Mouse (Mus musculus) urinary bladder, adult 18-20 months (tissue): Measurements from ENCODE around the gene Trim30c.
"Not testable (repeated sequence)": the region's sequence is repeated elsewhere in the genome, so short reads cannot be mapped to it uniquely, and the experiment has no call there.

Experiments used
- DNase-seq, 2 experiments: peaks; one replicate each; pipeline ENCODE4 v3.0.0; 2022; ENCODE audit warnings: low spot score in 2 of 2, mixed read lengths in 2 of 2

The Trim30c gene

DNA sequence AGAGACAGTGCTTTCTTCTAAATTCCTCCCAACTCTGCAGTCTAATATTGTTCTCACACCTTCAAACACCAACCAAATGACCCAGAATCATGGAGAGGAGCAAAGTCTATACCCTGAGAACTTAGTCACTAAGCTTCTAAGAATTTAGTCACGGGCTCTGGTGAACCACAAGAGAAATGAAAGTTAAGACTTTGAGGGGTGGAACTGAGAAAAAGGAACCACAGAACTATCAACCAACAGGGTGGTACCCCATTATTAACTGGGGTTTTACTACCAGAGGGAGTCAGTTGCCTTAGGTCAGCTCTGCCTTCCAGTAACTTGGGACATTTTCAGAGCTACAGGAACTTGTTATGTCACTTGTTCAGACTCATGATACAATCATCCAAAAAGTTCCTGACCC is at the start of gene Trim30c:
Gene Trim30c, minus strand, starts transcription at position 140 of the 400 bp plus-strand sequence.
- no peak for DNase-seq

DNA sequence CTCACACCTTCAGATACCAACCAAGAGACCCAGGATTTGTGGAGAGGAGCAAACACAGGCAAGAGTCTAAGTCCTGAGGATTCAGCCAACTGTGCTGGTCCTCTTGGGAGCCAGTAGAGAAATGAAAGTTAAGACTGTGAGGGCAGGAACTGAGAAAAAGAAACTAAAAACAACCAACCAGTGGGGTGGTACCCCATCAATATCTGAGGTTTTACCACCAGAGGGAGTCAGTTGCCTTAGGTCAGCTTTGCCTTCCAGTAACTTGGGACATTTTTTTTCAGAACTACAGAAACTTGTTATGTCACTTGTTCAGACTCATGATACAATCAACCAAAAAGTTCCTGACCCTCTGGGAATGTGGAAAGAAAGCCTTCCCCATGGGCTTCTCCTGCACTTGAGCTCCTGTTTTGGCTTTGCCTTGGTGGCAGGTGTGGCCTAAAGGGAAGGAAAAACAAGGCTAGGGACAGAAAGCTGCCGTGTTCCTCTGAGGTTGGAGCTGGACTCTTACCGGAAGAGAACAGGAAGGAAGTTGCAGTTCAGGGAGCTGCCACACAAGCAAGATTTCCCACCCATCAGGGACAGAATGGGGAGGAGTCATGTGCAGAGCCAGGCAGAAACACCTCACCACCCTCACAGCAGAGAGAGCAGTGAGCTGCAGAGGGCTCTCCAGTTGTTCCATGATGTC is 45.5 kb upstream of the Trim30c start:
- DNase-seq = peak in 1 of 2 experiments; percentile 6

DNA sequence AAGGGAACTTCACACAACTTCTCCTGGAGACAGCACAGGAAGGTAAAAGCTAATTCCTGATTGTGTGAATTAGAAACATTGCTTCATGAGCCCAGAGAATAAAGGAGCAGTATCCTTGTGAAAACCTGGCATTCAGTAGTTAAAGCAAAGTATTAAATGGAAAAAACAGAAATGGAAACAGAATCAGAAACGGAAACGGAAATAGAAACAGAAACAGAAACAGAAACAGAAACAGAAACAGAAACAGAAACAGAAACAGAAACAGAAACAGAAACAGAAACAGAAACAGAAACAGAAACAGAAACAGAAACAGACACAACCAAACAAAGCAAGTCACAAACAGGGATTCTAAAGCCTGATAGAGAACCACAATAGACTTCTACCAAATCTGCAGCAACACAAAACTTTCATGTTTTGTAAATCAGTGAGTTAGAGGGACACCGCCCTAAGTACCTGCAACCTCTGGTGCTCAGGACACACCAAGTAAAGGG is 3.9 kb upstream of the Trim30c start:
- no peak for DNase-seq

DNA sequence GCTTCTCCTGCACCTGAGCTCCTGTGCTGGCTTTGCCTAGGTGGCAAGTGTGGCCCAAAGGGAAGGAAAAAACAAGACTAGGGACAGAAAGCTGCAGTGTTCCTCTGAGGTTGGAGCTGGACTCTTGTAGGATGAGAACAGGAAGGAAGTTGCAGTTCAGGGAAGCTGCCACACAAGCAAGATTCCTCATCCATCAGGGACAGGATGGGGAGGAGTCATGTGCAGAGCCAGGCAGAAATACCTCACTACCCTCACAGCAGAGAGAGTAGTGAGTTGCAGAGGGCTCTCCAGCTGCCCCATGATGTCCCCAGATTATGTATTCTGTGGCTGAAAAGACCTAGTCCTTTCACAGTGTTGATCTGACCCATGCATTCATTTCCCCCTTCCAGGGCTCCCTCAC is 503 bp upstream of the Trim30c start:
- no peak for DNase-seq

DNA sequence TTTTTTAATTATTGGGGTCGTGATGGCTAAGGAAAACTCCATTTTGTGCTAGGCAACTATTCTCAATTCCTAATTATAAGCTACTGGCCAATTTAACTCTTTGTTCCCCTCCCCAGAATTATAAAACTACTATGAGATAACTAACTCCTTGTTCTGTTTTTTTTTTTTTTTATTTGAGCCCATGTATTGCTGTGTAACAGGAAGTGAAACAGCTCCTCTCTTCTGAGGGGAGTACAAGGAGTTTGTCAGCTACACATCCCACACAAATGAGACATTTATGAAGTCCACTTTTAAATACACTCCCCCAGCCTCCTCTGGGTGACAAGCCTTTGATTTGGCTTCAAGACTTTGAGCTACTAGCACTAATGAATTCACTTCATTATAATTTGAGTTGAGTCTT is 2.1 kb downstream of the Trim30c start:
- DNase-seq = no peak

DNA sequence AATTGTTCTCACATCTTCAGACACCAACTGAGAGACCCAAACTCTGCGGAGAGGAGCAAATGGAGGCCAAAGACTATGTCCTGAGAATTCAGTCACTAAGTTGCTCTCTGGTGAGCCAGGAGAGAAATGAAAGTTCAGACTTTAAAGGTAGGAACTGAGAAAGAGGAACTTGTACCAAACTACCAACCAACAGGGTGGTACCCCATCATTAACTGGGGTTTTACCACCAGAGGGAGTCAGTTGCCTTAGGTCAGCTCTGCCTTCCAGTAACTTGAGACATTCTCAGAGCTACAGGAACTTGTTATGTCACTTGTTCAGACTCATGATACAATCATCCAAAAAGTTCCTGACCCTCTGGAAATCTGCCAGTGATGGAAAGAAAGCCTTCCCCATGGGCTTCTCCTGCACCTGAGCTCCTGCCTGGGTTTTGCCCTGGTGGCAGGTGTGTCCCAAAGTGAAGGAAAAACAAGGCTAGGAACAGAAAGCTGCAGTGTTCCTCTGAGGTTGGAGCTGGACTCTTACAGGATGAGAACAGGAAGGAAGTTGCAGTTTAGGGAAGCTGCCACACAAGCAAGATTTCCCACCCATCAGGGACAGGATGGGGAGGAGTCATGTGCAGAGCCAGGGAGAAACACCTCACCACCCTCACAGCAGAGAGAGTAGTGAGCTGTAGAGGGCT is 30.8 kb downstream of the Trim30c start, which contains the start of gene Trim30b:
Gene Trim30b, minus strand, starts transcription at position 149 of the 679 bp plus-strand sequence.
- peak in 1 of 2 experiments; percentile 3 for DNase-seq

DNA sequence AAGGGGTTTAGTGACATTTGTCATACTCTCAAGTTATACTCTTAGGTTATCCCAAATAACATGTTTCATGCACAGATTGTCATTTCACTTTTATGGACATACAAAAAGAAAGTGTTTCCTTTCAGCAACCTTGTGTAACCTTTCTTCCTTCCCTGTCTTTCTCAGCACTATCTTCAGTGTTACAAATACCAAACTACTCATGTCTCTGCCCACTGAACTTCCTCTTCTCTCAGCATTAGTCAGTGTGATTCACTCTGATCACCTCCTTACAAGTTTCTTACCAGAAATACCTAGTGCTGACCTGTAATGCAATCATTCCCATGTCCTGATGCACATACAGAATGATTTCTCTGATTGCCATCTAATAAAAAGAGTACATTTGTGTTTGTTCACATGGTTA is 34.3 kb downstream of the Trim30c start:
- DNase-seq = no peak

DNA sequence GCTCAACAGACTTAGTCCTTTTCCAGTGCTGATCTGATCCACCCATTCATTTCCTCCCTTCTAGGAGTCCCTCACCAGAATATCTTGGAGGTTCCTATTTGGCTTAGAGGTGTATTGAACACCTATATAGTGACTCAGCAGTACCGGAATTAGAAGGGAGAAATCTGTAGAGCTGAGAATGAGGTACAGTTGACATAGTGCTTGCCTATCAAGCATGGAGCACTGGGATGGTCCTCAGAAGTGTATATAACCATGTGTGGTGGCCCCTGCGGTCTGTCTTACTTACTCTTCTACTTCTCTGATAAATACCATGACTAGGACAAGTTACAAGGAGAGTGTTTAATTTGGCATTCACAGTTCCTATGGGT is 47.1 kb downstream of the Trim30c start:
- no peak for DNase-seq

DNA sequence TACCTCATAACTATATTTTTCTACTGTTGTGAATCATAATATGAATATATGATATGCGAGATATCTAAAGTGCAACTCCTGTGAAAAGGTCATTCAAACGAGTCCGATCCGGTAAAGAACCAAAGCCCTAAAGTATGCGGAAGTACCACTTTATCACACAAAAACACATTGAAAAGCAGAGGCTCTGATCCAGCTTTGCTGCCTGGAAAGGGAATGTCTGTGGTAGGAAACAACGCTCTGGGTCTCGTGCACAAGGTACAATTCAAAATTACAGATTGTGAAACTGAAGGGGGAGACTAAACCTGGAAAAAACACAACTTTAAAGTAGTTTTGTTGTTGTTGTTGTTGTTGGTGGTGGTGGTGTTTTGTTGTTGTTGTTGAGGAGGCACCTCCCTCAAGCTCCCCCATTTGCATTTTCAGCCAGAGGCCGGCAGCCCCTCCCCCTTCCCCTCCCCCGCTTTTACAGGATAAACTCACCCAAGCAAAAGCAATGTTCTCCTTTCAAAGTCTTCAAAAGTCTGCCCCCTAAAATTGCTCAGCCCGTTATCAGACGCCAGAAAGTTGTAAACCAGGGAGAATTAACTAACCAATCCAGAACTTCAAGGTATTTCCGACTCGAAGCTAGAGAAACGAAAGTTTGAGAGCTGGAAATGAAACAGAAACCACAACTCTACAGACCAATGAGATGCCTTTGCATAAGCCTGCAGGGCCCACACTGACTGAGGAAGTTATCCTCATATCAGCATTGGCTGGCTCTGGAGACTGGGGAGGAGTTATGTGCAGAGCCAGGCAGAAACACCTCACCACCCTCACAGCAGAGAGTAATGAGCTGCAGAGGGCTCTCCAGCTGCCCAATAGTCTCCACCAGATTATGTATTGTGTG is 47.7 kb downstream of the Trim30c start, which contains the start of gene Trim12c:
Gene Trim12c, minus strand, starts transcription at position 646 of the 883 bp plus-strand sequence.
- peak; percentile 17 to 68 for DNase-seq

DNA sequence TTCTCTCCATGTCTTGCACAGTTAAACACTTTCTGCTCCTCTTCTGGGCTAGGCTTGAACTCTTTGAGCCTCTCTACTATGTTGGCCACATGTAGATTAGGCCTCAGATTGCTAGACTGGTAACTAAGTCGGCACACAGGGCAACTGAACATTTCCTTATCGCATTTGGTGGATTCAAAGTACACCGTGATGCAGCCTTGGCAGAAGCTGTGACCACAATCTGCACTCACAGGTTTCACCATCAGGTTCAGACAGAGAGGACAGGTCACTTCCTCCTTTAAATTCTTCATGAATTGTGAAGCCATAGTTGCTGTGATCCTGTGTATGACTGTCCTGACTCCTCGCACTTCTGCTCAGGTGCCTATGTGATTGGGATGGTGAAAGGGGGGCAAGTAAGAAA is 52.6 kb downstream of the Trim30c start:
- DNase-seq = not testable (repeated sequence)

DNA sequence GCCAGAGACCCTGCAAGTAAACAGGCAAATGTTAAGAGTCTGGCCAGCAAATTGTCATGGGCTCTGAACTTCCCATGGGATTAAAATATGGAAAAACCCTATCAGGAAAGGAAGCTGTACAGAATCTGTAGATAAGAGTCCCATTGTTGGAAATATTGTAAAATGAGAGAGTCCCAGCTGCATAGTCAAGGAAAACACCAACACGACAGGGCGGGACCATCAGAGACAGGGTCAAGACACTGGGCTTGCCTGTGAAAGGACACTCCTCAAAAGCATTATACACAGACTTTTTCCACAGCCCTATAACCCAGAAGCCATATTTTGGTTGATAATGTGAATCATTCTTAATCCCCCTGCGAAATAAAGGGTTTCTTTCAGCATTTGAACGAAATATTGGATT is 59.9 kb downstream of the Trim30c start:
- not testable (repeated sequence) for DNase-seq

DNA sequence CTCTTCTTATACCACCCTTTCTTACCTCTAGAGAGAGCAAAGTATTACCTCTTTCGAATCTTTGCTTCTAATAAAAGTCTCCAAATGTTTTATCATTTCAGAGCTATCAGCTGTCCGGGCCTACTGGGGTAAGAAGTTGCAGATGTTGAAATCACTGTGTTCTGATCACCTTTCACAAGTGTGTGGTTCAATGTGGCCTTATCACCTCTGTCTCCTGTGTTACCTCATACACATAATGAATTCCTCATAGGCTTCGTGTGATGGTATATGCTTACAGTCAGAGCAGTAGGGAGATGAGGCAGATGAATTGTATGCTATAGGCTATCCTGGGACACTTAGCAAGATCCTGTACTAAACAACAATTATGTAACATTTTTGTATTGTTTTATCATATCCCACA is 65.1 kb downstream of the Trim30c start:
- not testable (repeated sequence) for DNase-seq
